Mouse (Mus musculus) layer of hippocampus, postnatal 25 days (tissue): ENCODE data around the gene Slc48a1. TPM values are rescaled to one million over a fixed set of nuclear protein-coding genes. Genes with fewer than 3 reads are reported as not detected.

Source experiments
- DNase-seq, 2 experiments: peaks; one replicate each; pipeline ENCODE4 v3.0.0; 2022; ENCODE audit warnings: mixed read lengths in 2 of 2, low spot score in 1 of 2; ENCODE audit errors: extremely low spot score in 1 of 2
- total RNA-seq, 2 experiments: library from RNA; stranded (reverse); gene quantifications; 2 replicates each; pipeline ENCODE4 v1.2.3; 2021

The Slc48a1 gene
- total RNA-seq, 2 experiments from 2014 or later = 151 to 169 TPM

DNA sequence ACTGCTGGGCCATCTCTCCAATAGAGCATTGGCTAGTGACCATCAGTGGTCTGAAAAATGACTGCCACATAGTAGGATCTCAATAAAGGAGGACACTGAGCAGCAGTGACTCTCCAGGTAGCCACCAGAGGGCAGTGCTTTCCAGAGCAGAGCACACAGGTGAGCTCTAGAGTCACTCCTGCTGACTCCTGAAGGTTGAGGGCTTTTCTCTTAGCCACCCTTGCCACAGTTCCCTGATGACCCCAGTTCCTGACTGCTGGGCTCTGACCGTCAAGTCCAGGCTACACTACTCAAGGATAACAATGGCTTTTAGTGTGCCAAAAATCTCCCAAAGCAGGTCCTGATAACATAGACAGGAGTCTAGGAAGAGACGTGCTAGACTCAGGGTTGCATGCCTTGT, 26.6 kb upstream of the Slc48a1 start:
- no peak for DNase-seq

DNA sequence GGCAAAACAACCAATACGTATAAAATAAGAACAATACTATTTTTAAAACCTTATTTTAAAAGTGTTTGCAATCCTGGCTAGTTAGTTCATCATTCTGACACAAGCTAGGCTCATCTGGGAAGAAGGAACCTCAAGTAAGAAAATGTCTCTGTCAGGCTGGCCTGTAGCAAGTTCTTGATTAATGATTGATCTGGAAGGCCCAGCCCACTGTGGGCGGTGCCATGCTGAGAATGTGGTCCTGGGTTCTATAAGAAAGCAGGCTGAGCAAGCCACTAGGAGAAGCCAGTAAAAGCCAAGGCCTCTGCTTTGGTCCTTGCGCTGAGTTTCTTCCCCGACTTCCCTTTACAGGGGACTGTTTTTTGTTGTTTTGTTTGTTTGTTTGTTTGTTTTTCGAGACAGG, 25.8 kb upstream of the Slc48a1 start:
- no peak for DNase-seq

DNA sequence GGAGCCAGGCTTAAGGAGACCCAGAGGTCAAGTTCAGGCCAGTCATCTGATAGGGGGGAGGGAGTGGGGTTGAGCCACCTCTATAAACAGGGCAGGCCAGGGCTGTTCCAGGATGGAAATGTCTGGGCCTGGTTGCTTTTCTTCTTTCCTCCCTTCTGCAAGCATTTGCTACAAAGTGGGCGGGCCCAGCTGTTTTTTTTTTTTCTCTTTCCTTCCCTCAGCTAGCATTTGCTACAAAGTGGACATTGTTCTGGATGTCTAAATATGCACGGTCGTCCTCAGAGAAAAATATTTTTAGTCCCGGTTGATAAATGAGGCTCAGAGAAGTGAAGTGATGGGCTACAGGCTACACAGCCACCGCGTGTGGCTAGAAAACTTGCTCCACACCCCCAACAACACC, 23.8 kb upstream of the Slc48a1 start:
- DNase-seq = no peak

DNA sequence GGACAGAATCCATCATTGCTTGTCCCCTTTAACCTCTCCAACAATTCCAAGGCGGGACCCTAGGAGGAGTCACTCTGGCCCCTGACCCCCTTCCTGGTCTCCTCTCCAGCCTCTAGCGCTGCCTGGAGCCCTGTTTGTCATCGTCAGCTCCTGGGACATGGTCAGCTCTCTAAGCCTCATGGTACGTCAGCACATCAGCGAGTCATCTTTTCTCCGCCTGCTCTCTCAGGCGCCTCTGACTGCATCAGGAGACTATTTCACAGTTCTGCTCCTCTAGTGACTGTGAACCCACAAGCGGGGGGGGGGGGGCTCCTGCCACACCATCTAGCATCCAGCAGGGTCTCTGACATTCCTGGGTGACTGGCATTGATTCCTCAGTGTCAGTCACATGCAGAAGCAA, 23.0 kb upstream of the Slc48a1 start:
- no peak for DNase-seq

DNA sequence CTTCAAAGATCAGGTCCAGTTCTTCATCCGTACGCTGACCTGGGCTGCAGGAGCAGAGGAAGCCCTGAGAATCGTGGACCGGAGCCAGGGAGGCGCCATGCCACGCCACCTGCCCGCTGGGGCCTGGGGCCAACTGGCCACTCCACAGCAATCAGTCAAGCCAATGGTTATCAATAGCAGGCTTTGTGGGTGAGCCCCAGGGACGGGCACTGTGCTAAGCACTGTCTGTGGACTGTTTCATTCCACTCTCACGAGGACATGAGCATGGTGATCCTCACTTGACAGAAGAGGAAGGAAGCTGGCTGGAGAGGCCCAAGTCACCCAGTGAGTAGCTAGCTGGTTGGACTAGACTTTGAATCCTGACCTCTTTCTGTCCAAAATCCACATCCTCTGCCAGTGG, 18.3 kb upstream of the Slc48a1 start:
- peak in 1 of 2 experiments; percentile 62 for DNase-seq

DNA sequence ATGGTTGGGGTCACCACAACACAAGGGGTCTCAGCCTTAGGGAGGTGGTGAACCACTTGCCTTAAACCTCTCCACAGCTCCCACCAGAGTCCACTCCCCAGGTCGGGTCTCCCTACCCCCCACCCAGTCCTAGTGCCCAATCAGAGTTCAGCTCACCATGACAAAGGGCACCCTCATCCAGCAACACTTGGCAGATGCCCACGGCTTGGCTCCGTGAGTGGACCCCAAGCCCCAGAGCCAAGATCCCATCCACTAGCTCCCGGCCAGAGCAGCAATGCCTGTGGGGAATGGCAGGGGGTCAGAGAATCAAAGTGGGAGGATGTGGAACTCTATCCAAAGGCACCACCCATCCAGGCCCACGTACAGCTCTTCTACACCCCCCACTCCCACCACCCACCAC, 17.4 kb upstream of the Slc48a1 start:
- no peak for DNase-seq

DNA sequence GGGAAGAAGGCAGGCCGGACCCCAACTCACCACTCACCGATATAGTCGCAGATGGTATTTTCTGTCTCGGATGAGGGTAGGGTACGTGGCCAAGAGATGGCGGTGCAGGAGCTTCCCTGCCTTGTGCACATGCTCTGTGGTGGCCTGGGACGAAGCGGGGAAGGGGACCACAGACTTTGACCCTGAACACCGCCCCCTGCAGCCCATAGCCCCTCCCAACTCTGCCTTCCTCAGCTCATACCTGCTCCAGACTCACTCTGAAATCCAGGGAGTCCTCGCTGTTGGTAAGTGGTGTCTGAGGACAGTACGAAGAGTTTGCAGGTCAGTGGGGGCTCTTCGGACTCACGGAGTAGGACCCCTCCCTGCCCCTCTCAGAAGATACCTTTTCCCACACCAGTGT, 16.9 kb upstream of the Slc48a1 start:
- no peak for DNase-seq

DNA sequence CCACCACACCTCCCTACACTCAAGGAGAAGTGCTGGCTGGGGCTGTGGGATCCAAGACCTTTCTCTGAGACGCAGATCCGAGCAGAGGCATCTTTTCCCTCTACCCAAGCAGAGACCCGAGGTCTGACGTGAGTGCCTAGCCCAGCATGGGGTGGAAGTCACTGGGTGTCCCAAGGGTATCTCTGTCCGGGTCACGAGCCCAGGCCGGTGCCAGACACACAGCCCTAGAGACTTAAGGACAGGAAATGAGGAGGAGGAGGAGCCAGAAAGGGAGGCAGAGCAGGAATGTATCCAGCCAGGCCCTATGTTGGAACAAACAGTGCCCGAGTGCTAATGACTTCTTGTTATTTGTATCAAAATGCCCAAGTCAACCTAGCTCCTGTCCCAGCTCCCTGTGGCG, 15.6 kb upstream of the Slc48a1 start:
- DNase-seq = no peak

DNA sequence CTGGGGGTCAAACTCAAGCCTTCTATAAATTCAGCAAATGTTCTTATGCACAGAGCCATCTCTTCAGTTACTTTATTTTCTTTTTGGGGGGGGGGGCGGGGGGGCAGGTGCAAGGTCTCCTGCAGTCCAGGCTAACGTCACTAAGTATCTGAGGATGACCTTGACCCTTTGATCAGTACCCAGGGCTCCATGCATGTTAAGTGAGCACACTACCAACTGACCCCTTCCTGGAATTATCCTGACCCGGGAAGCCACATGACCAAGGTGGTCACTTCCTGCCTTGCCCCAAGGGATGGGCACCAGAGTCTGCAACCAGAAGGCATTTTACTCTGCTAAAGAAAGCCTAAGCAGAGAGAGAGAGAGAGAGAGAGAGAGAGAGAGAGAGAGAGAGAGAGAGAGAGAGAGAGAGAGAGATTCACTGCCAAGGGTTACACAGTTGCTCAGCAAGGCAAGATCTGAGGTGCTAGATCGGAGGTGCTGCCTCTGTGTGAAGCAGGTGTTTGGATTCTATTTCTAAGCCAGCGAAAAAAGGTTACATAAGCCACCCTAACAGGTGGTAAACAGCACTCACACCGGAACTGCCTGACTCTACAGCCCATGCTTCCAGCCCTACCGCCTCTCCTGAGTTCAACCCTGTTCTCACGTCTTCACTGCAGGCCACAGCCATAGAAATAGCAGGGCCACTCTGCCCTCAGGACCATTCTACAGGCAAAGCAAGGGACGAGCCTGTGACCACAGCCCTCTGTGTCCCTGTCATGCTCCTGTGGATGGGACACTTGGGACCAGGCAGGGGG, 14.9 kb upstream of the Slc48a1 start:
- DNase-seq = no peak

DNA sequence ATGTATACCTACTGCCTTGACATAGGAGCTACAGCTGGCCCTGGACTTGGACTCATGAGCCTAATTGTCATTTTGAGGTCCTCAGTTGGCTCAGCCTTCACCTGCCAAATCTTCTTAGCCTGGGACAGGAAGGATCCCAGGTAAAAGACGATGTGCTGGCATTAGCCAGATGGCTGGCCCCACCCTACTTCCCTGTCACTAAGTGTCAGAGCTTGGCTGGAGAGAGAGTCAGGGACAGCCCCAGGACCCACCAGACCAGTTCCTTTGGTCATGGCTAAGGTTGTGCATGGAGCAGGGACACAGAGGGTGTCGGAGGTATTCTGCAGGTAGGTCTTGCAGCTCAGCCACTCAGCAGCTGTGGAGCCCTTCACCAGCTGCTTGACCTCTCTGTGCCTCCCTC, 13.8 kb upstream of the Slc48a1 start:
- no peak for DNase-seq

DNA sequence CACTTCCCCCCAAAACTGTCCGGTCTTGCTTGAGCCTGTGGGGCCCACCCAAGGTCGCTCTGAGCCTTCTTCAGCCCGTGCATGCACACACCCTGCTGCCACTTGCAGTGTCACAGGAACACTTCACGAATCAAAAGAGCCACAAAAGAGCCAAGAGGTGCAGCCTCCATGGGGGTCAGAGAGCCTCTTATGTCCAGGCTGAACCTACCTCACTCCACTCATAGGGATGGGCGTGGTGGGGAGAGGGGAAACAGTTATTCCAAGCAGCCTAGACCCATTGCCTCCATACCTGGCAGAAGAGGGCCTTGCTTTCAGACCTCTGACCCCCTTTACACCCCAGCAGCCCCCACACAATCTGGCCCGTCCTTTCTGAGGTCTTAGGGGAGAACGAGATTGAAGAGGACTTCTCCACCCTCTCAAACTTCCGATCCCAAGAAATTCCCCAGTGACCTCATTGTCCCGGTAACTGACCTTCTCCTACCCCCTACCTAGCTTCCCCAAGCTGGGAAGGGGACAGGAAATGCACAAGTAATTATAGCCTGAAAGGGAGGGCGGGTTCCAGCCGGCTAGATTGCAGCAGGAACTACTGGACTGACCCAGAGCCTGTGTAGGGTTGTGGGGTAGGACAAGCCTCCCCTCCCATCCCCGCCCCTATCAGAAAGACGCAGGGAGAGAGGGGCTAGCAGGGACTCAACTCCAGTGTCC, 13.1 kb upstream of the Slc48a1 start:
- DNase-seq = no peak

DNA sequence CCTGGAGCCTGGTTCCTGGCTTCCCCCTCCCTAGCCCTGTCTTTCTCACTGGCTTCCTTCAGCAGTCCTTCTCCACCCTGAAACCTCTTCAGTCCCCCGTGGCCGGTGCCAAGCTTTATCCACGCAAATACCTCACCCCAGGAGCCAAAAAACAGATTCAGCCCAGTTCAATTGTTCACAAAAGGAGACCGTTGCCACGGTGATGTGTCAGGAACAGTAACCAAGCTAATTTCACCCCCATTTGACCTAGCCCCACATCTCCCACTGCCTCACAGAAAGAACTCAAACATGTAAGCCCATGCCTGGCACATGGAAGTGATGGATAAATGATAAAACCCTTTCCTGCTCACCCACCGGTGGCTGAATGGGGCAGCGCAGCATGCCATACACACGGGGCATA, 12.1 kb upstream of the Slc48a1 start:
- DNase-seq = no peak

DNA sequence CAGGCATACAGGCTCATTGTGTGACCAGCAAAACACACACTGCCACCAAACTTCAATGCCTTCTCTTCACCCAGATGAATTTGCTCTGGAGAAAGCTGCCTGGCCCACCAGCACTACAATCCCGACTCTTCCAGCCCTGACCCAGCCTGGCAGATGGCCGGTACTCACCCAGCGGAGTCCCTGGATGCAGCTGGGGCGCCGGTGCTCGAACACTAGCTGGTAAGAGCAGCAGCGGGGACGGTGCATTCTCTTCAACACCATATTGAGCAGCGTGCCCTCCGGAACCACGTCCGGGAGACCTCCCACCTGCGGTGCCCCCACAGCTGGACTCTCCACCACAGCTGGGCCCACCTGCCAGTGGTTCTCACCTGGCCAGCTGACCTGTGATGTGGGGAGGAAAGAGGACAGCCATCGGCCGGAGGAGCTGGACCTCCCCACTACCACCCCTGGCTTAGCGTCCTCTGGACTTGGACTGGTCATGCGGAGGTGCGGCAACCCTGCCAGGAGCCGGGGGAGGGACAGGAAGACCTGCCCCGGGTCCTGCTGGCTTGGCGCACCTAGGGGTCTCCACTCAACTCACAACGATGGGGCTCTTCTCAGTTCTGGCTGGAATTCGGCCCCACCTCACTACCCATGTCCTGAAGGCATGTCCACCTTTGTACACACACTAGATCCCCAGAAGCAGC, 11.6 kb upstream of the Slc48a1 start:
- no peak for DNase-seq

DNA sequence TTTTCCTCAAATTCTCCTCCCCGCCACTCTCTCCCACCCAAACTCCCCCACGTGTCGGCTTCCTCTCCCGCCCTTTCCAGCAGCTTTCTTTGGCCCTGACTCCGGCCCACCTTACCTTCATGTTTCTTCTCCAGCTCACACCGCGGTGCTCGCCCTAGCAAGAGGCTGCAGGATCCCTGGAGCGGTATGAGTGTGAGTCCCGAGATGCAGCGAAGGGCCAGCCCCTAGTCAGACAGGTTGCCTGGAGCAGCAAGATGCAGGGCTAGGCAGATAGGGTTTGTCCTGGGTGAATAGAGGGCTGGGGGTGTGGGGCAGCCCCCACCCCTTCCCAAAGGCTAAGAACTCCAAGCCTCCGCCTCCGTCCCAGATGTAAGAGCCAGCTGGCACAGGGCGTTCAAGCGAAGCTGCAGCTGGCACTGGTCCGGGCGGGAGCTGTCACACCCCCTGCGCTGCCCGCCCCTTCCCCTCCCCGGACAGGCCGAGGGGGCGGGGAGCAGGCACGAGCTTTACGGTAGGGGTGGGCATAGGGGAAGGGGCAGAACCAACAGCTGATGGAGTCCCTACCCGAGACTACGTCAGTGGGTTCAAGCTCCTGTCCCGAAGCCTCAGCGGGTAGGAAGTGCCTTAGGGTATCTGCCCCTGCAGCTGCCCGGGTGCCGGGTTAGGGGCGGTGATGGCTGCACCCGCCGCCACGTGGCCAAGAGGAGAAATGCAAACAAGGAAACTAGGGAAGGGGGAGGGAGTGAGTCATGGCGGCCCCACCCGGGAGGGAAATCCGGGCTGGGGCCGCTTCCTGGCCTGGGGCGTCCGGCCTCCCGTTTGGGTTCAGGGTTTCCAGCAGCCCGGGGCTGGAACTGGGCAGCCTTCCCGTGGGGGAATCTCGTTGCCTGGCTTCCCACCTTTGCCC, 10.8 kb upstream of the Slc48a1 start, which contains the start of gene Rapgef3:
Gene Rapgef3 (minus strand): TSS at position 693 of the 907 bp plus-strand sequence.
- peak; percentile 67 to 74 for DNase-seq

DNA sequence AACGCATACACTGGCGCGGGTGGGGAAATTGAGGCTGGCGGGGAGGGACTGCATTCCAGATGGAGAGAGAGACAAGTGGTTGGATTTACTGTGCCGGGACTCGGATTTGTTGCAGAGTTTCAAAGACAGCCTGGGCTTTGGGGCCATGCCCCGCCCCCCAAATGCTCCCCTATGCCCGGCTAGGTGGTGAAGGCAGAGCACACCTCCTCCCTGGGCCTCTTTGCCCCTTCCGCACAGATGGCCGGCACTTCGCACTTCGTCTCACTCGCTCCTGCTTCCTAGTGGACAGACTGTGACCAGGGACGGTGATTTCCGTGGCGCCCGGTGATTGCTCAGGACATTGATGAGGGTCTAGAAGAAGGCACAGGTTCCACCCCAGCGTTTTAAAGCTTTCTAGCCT, 10.1 kb upstream of the Slc48a1 start:
- DNase-seq = no peak

DNA sequence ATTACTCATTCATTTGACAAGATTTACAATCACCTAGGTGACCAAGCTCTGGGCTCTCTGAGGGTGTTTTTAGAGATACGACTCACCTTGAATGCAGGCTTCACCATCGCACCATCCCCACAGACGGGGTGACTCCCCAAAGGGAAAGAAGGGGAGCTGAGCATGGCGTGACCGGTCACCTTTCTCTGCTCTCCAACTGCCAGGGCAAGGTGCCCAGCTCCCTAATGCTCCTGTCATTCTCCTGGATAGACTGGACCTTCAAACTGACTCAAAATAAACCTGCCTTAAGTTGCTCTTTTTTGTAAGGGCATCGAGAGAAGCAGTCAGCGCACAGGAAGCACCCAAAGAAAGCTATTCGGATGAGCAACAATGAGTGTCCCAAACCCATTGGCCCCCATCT, 8.0 kb upstream of the Slc48a1 start:
- no peak for DNase-seq

DNA sequence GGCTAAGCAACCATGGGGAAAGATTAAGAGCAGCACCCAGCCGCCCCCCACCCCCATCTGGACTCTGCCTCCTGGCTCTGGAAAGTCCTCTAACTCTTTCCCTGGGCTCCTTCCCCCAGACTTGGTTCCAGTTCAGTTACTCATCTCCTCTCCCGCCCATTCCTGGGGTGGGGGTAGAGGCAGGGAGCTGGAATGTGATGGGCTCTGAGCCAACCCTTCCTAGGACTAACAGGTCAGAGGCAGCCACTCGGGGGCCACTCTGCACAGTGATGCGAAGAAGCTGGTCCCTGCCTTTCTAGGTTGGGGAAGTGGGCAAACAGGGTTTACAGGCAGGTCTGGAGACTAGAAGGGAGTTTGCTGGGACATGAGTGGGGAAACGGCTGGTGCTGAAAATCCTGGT, 5.2 kb upstream of the Slc48a1 start:
- DNase-seq = no peak

DNA sequence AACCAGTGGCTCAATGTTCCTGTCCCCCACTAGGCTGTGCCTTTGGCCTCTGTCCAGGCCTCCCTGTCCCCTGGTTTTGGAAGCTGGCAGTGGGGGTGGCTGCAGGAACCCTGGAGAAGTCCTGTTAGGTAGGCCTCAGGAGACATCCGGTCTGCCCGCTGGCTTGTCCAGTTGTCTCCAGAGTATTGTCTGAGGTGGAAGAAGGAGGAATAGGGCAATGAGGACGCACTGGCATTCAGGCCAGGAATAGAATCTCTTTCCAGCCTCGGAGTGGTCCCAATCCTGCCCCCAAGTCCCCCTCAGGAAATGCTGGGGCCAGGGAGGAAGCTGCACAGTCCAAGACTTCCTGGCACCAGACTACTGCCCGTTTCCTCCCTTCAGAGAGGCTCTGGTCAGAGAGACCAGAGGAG, 4.4 kb upstream of the Slc48a1 start:
- no peak for DNase-seq

DNA sequence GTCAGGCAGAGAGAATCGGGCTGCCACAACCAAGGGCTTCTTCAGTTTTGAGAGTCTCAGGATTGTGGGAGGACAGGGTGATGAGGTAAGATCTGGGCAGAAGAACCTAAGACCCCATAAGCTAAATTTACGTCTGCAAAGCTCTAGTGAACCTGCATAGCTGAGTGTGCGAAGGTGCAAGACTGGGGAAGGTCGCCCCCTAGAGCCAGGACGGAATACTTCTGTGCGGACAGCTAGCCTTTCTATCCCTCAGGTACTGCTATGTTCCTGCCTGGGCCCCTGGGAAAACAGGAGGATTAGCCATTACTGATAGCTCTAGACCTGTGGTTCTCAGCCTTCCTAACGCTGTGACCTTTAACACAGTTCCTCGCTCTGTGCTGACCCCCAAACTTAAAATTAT, 1.8 kb upstream of the Slc48a1 start:
- DNase-seq = peak; percentile 56 to 87

DNA sequence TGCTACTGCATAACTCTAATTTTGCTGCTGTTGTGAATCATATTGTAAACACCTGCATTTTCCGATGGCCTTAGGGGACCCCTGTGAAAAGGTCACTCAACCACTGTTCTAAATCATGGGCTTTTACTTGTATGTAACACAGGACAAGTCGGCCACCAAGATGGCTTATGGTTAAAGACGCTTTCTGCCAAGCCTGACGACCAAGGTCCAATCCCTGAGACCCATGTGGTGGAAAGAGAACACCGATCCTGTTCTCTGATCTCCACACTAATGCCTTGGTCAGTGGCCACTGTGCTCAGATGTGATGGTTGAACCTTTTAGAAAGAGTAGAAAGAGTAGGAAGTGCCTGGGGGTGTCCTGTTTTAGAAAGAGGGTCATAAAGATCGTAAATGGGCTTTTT, 1.4 kb upstream of the Slc48a1 start:
- DNase-seq = no peak
